Comparison of ENCODE assay signal across 8 mouse cellular contexts in the genomic region with DNA sequence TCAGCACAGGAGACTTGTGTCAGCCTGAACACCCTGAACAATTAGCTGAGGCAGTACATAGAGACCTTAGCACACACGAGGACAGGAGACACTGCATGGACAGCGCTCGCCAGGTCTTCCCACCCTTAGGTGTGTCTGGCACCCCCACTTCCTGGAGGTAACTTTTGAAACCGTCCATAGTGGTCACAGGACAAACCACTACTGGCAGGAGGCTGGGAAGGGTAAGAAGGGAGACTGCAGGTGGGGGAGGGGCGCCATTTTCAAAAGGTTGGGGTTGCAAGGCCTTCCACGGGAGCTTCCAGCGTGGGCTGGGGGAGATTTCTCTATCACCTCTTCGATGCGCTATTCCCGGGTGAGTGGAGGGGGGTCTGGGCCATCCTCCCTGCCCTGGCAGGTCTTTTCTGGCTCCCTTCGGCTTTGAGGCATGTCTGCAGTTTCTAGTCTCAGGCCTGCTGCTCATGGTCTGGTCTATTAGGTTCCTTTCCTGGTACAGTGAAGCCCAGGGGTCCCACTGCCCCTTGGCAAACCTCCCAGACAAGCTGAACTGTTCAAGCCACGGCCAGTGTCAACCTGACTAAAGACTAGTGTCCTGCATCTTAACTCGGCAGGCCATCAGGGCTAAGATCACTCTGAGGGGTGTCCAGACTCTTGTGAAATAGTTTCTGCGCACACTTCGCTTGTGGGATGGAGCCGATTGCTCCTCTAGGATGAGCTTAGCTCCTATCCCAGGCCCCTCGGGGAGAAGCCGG. TPM values are rescaled to one million over a fixed set of nuclear protein-coding genes. Genes with fewer than 3 reads are reported as not detected.
DNase-seq lines count a peak whose midpoint lies in the region; ATAC-seq lines count a peak whose summit lies in the region.

No protein-coding gene starts in this region.

- 37% methylated on average over 18 of the region's 18 CpGs for WGBS in heart, embryonic 10.5 days
- WGBS in hindbrain, embryonic 15.5 days: 39% methylated on average over 18 of the region's 18 CpGs
- 15% methylated on average over 18 of the region's 18 CpGs for WGBS in liver, embryonic 13.5 days (ENCODE audit: insufficient replicate concordance)

- H3K9ac ChIP-seq in hindbrain, embryonic 15.5 days: peak overlapping the region; percentile 32; the same call in 1 of the 2 replicates
- peak overlapping the region; percentile 74 for H3K9ac ChIP-seq in liver, embryonic 13.5 days

- H3K27me3 ChIP-seq in heart, embryonic 10.5 days (ENCODE audit: insufficient read depth, poor library complexity, severe bottlenecking): no peaks in the 10 kb centered on the region
- H3K27me3 ChIP-seq in hindbrain, embryonic 15.5 days: 0 out of 2 replicates have a peak, but pooled peaks cover 2% of the 10 kb centered on the region
- peaks cover 13% of the 10 kb centered on the region; the same call in 1 of the 2 replicates for H3K27me3 ChIP-seq in liver, embryonic 13.5 days
- no peaks in the 10 kb centered on the region for H3K27me3 ChIP-seq in splenic B cell, adult 2 months (ENCODE audit: control insufficient read depth, insufficient read depth, low read length, poor library complexity, severe bottlenecking)

- H3K4me2 ChIP-seq in hindbrain, embryonic 15.5 days: peak overlapping the region; percentile 58
- H3K4me2 ChIP-seq in liver, embryonic 13.5 days: peak overlapping the region; percentile 85

- H3K4me3 ChIP-seq in heart, embryonic 10.5 days: peak overlapping the region; percentile 71
- H3K4me3 ChIP-seq in hindbrain, embryonic 15.5 days: peak overlapping the region; percentile 29
- H3K4me3 ChIP-seq in liver, embryonic 13.5 days (replicated peaks): peak overlapping the region; percentile 64

- H3K4me1 ChIP-seq in heart, embryonic 10.5 days: peaks cover 40% of the 10 kb centered on the region
- peaks cover 13% of the 10 kb centered on the region for H3K4me1 ChIP-seq in hindbrain, embryonic 15.5 days (replicated peaks)
- H3K4me1 ChIP-seq in liver, embryonic 13.5 days (replicated peaks): peaks cover 35% of the 10 kb centered on the region

- ATAC-seq in hindbrain, embryonic 15.5 days (ENCODE audit: low FRiP score, low read depth): no peak
- ATAC-seq in liver, embryonic 13.5 days (ENCODE audit: low read depth): no peak; the same call in 1 of the 2 replicates

- DNase-seq in heart, embryonic 10.5 days (ENCODE audit: low spot score): no peak
- DNase-seq in heart, adult 9 months (ENCODE audit: low spot score in 2 of 2): no peak
- peak; percentile 49 for DNase-seq in embryo, embryonic 10.5 days (ENCODE audit: low spot score)
- DNase-seq in liver, embryonic 13.5 days: no peak
- DNase-seq in splenic B cell, adult 2 months (ENCODE audit: low read depth, low spot score): peak; percentile 51
- no peak for DNase-seq in cerebellum, adult 9-11 months
- DNase-seq in adrenal gland, adult 18-20 months (ENCODE audit: low spot score in 2 of 2): no peak

- H3K36me3 ChIP-seq in heart, embryonic 10.5 days: peaks cover 49% of the 10 kb centered on the region
- peaks cover 32% of the 10 kb centered on the region for H3K36me3 ChIP-seq in hindbrain, embryonic 15.5 days
- peaks cover 28% of the 10 kb centered on the region for H3K36me3 ChIP-seq in liver, embryonic 13.5 days
- no peaks in the 10 kb centered on the region; the same call in 1 of the 2 replicates for H3K36me3 ChIP-seq in splenic B cell, adult 2 months (ENCODE audit: control insufficient read depth, insufficient read depth, low read length, poor library complexity, severe bottlenecking)

- peak overlapping the region; percentile 91 for H3K27ac ChIP-seq in heart, embryonic 10.5 days
- H3K27ac ChIP-seq in hindbrain, embryonic 15.5 days (replicated peaks): no peak overlapping the region
- H3K27ac ChIP-seq in liver, embryonic 13.5 days: peak overlapping the region; percentile 73

- H3K9me3 ChIP-seq in heart, embryonic 10.5 days: no peaks in the 10 kb centered on the region
- H3K9me3 ChIP-seq in hindbrain, embryonic 15.5 days: no peaks in the 10 kb centered on the region
- H3K9me3 ChIP-seq in liver, embryonic 13.5 days (replicated peaks): 0 out of 2 replicates have a peak, but pooled peaks cover 4% of the 10 kb centered on the region

RNA-seq across cellular contexts. Expression of a gene that starts 0.9 kb away (rescaled TPM):
- polyA plus RNA-seq in heart, embryonic 10.5 days (2016; fragmentation: Nextera tagmentation; extraction: Ambion mirVana): 185 and 214 TPM in 2 replicates
- 39.1 and 46.0 TPM in 2 replicates for polyA plus RNA-seq in hindbrain, embryonic 15.5 days (2015; fragmentation: Nextera tagmentation; extraction: Ambion mirVana)
- 133 and 153 TPM in 2 replicates for polyA plus RNA-seq in liver, embryonic 13.5 days (2015; fragmentation: Nextera tagmentation; extraction: Ambion mirVana)
- 10 to 100 TPM; 29.0 to 53.7 TPM for total RNA-seq in adrenal gland, adult 18-20 months (2021)

RNA-seq across cellular contexts. Expression of a gene that starts 10.0 kb away (rescaled TPM):
- not detected in 2 replicates for polyA plus RNA-seq in heart, embryonic 10.5 days (2016; fragmentation: Nextera tagmentation; extraction: Ambion mirVana)
- not detected in 2 replicates for polyA plus RNA-seq in hindbrain, embryonic 15.5 days (2015; fragmentation: Nextera tagmentation; extraction: Ambion mirVana)
- not detected in 2 replicates for polyA plus RNA-seq in liver, embryonic 13.5 days (2015; fragmentation: Nextera tagmentation; extraction: Ambion mirVana)
- total RNA-seq in adrenal gland, adult 18-20 months (2021): not detected

RNA-seq across cellular contexts. Expression of a gene that starts 11.4 kb away (rescaled TPM):
- 41.7 and 43.8 TPM in 2 replicates for polyA plus RNA-seq in heart, embryonic 10.5 days (2016; fragmentation: Nextera tagmentation; extraction: Ambion mirVana)
- polyA plus RNA-seq in hindbrain, embryonic 15.5 days (2015; fragmentation: Nextera tagmentation; extraction: Ambion mirVana): 70.0 and 70.1 TPM in 2 replicates
- 23.7 and 26.0 TPM in 2 replicates for polyA plus RNA-seq in liver, embryonic 13.5 days (2015; fragmentation: Nextera tagmentation; extraction: Ambion mirVana)
- total RNA-seq in adrenal gland, adult 18-20 months (2021): 10 to 100 TPM; 20.1 to 20.3 TPM

RNA-seq across cellular contexts. Expression of a gene that starts 28.7 kb away (rescaled TPM):
- 2.3 and 6.6 TPM in 2 replicates for polyA plus RNA-seq in heart, embryonic 10.5 days (2016; fragmentation: Nextera tagmentation; extraction: Ambion mirVana)
- polyA plus RNA-seq in hindbrain, embryonic 15.5 days (2015; fragmentation: Nextera tagmentation; extraction: Ambion mirVana): not detected in 2 replicates
- 0.20 and 0.31 TPM in 2 replicates for polyA plus RNA-seq in liver, embryonic 13.5 days (2015; fragmentation: Nextera tagmentation; extraction: Ambion mirVana)
- total RNA-seq in adrenal gland, adult 18-20 months (2021): not detected

RNA-seq across cellular contexts. Expression of a gene that starts 44.0 kb away (rescaled TPM):
- 37.1 and 38.8 TPM in 2 replicates for polyA plus RNA-seq in heart, embryonic 10.5 days (2016; fragmentation: Nextera tagmentation; extraction: Ambion mirVana)
- 33.9 and 37.9 TPM in 2 replicates for polyA plus RNA-seq in hindbrain, embryonic 15.5 days (2015; fragmentation: Nextera tagmentation; extraction: Ambion mirVana)
- polyA plus RNA-seq in liver, embryonic 13.5 days (2015; fragmentation: Nextera tagmentation; extraction: Ambion mirVana): 12.2 and 13.7 TPM in 2 replicates
- 10 to 100 TPM; 39.1 to 66.6 TPM for total RNA-seq in adrenal gland, adult 18-20 months (2021)

Comparison
In these comparisons a context has a peak if more than half of its experiments do, and no peak if none do; other contexts are left out.
1. DNase-seq: peak in embryo, embryonic 10.5 days (single experiment) and splenic B cell, adult 2 months (single experiment); none in heart, embryonic 10.5 days (single experiment), heart, adult 9 months (0 of 2), liver, embryonic 13.5 days (single experiment), cerebellum, adult 9-11 months (single experiment) and adrenal gland, adult 18-20 months (0 of 2).
2. Peak in every context shown above with its lines, with median percentiles within 50 percentile points of each other: H3K4me3 ChIP-seq.